Mouse (Mus musculus): Measurements from ENCODE around the gene Plk5.

The Plk5 gene

DNA sequence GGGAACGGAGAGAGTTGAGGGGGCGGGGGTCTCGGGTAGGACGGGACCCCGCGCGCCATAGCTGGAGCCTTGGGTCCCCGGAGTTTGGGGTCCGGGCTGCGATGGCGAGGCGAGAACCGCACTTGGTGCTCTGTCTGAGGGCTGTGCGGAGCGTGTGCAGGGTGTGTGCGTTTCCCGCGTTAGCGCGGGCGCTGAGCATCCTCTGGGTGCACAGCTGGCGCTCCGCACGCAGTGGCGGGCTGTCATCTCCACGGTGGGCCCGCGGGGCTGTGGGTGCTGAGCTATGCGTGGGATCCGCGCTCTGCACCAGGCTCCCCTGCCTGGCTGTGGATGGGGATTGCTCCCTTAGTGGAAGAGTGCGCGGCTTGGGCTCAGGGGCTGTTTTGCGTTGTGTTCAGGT, 478 bp downstream of the Plk5 start:
- DNase-seq (ENCODE audit: low read depth, low spot score): no peak

- no peak for DNase-seq (ENCODE audit: low read depth, low spot score)
Measured at GRCm38 (mm10) chr10:80357336-80357735, 1.1 kb downstream of the Plk5 start.

- no peak for DNase-seq (ENCODE audit: low read depth, low spot score)
Measured at GRCm38 (mm10) chr10:80357994-80358639, 1.9 kb downstream of the Plk5 start.

DNA sequence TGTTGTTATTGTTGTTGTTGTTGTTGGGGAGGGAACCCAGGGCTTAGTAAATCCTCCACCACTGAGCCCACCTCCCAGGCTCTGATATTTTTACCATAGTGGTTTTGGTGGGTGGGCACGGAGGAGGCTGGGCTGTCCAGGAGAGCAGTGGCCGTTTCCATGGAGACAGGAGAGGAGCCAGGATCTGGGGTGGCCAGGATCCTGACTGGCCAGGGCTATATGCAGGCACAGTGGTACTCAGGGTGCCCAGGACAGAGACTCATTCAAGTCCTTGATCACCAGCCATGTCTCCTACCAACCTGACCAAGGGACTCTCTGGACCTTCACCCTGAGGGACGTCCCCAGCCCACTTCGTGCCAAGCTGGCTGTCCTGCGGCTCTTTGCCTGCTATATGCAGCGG, 7.5 kb downstream of the Plk5 start:
- no peak for DNase-seq (ENCODE audit: low read depth, low spot score)

DNA sequence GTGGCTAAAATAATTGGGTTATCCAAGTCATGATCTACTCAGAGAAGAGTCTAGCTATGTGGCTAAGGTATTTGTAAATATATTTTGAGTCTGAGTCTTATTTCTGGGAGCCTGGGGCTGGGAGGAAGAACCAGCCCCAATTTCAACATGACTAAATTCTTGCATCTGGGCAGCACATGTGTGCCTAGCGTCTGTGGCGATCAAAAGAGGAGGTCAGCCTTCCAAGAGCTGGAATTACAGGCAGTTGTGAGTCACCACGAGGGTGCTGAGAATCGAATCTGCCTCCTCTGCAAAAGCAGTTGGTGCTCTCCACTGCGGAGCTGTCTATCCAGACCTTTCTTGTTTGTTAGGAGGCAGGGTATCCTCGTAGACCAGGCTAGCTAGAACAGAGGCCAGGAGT, 9.5 kb downstream of the Plk5 start:
- no peak for DNase-seq (ENCODE audit: low read depth, low spot score)

DNA sequence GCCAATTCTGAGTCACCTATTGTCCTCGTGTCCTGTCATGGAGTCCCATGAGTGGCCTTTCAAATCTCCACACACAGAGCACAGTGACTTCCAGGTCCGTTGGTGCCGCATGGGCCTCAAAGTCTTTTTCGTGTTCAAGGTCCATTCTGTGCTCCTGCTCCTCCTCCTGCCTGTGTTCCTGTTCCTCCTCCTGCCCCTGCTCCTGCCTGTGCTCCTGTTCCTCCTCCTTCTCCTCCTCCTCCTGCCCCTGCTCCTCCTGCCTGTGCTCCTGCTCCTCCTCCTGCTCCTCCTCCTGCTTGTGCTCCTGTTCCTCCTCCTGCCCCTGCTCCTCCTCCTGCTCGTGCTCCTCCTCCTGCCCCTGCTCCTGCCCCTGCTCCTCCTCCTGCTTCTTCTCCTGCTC, 11.7 kb downstream of the Plk5 start:
- no peak for DNase-seq (ENCODE audit: low read depth, low spot score)

DNA sequence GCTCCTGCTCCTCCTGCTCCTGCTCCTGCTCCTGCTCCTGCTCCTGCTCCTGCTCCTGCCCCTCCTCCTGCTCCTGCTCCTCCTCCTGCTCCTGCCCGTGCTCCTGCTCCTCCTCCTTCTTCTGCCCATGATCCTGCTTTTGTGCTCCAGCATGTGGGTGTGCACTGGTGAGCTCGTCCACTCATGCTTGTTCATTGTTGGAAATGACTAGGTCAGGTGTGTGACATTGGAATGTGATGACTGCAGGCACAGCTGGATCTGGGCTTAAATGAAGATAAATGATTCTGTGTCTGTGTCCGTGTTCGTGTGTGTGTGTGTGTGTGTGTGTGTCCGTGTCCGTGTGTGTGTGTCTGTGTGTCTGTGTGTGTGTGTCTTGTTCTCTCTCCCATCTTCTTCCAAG, 12.1 kb downstream of the Plk5 start:
- DNase-seq (ENCODE audit: low read depth, low spot score): no peak

DNA sequence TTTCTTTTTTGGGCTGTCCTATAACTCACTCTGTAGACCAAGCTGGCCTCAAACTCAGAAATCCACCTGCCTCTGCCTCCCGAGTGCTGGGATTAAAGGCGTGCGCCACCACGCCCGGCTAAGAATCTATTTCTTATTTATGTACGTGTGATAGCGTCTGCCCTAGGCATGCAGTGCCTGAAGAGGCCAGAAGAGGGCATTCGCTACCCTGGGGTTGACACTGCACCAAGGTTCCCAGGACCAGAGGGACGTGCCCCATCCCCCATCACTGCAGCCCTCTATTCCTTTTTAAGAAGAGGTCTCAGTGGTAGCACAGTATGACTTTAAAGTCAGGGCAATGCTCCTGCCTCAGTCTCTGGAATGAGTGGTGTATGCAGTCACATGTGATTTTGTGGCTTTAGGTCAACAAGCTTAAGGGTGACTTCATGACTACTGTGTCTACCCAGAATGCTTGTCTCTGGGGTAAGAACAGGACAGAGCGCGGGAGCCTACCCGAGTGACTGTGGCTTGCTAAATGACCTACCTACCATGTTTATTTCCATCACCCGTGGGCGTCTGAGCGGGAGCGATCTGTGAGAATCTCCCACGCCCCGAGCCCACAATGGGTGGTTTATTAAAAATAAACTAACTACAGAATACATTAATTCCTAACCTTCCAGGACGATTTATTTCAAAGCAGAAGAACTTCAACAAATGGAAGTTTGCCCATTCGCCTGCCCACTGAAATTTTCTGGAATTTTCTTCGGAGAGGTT, 13.9 kb downstream of the Plk5 start:
- DNase-seq (ENCODE audit: low read depth, low spot score): no peak

GRCm38 (mm10) chr10:80371411-80371966, 15.2 kb downstream of the Plk5 start:
- peak; percentile 72 for DNase-seq (ENCODE audit: low read depth, low spot score)

DNA sequence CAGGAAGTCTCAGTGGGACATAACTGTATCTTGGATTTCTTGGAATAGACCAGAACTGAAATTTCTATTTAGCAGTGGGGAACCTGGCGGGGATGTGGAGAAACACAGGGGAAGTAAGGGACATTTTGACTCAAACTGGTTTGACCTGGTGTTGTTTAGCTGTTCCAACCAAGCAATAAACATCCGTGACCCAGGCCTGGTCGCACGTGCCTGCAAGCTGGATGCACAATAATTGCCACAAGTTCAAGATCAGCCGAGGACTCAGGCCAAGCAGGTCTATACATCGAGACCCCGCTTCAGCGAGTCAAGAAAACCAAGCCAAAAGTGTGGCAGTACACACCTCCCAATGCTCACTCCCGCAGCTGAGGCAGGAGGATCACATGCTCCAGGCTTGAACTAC, 15.7 kb downstream of the Plk5 start:
- no peak for DNase-seq (ENCODE audit: low read depth, low spot score)

DNA sequence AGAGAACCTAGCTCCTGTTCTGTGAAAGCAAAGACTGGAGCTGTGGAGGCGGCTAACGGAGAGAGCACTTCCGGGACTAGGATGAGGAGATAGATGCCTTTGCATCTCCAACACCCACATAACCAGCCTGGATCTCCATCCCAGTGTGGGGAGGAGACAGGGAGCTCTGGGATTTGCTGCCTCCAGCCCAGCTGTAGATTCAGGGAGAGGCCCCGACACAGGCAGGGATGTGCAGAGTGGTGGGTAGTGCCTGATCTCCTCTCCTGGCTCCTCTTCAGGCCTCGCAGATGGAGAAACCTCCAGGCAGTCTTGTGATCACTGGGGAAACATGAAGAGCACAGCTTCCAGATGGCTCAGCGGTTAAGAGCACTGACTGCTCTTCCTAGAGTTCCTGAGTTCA, 16.4 kb downstream of the Plk5 start:
- DNase-seq (ENCODE audit: low read depth, low spot score): no peak

DNA sequence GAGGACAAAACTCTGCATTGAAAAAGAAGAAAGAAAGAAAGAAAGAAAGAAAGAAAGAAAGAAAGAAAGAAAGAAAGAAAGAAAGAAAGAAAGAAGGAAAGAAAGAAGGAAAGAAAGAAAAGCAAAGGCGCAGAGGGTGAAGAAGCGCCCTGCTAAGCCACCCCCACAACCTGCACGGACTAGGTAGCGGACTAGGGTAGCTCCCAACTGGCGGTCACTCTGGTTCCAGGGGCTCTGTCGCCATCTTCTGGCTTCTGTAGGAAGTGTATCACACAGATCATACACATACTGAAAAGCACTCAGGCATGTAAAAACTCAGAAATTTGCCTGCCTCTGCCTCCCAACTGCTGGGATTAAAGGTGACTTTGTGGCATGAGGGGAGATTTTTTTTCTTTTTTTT, 17.8 kb downstream of the Plk5 start:
- DNase-seq (ENCODE audit: low read depth, low spot score): peak; percentile 71

- DNase-seq (ENCODE audit: low read depth, low spot score): peak; percentile 95
Measured at GRCm38 (mm10) chr10:80376160-80376559, 19.9 kb downstream of the Plk5 start.

DNA sequence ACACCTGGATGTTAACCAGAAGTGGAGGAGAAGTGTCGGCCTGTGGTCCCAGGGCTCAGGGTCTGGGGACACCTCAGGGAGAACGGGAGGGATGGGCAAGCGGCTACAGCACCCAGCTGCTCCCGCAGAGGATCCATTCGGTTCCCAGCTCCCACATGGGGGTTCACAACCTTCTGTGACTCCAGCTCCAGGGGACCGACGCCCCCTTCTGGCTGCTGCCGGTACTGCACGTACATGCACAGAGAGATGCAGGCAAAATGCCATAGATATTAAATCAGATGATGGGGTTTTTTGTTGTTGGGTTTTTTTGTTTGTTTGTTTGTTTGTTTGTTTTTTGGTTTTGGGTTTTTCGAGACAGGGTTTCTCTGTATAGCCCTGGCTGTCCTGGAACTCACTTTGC, 21.5 kb downstream of the Plk5 start:
- no peak for DNase-seq (ENCODE audit: low read depth, low spot score)

DNA sequence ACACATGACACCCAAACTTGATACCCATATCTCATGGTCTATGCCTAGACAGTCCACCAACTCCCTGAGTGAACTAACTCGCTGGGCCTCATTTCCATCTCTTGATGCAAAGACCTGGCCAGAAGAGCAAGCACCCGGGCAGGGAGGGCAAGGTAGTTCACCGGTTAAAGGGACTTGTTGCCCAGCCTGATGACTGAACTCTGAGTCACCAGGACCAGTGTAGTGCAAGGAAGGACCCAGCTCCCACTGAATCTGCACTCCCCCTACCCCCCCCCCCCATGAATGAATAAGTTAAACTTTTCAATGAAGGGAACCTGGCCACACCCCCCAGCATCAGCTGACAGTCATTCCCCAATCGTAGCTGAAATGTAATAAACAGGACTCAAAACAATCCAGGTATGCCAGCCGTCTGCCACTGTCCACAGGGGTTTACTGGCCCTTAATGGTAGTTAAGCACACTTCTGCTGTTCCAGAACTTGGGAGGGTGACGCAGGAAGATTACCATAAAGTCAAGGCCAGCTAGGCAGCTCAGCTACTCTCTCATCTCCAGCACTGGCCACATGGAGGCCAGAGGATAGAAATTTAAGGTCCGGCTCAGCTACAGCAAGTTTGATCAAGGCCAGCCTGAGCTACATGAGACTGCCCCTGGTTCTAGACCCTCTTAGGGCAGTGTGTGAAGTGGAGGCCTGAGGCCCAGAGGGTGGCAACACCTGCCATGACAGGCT, 26.5 kb downstream of the Plk5 start:
- DNase-seq (ENCODE audit: low read depth, low spot score): no peak

- no peak for DNase-seq (ENCODE audit: low read depth, low spot score)
Measured at GRCm38 (mm10) chr10:80383431-80383830, 27.2 kb downstream of the Plk5 start.

GRCm38 (mm10) chr10:80384115-80384639, 27.9 kb downstream of the Plk5 start:
- no peak for DNase-seq (ENCODE audit: low read depth, low spot score)

- no peak for DNase-seq (ENCODE audit: low read depth, low spot score)
Measured at GRCm38 (mm10) chr10:80384709-80385108, 28.4 kb downstream of the Plk5 start.

DNA sequence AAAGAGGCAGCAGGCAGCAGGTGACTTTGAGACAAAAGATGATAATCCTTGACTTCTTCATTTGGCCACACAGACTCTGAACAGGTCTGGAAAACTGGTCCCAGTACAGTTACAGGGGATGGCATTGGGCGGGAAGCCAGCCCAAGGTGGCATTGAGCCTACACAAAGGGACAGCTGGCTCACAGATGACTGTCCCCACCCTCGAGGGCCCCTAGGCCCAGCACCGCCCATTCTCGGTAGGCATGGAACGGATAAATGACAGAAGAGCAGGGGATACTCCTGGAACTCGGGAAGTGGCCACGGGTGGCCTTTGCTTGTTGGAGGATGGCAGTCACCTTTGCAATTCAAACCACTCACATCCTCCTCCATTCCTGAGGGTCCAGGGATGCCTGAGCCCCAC, 29.1 kb downstream of the Plk5 start:
- no peak for DNase-seq (ENCODE audit: low read depth, low spot score)

GRCm38 (mm10) chr10:80385811-80386734, 29.8 kb downstream of the Plk5 start:
- DNase-seq (ENCODE audit: low read depth, low spot score): no peak

Measured in forelimb bud, embryonic 11.5 days (tissue).